Mouse (Mus musculus) megakaryocyte, embryonic 14.5 days (primary cell): ENCODE data around the gene Frmpd4.

Experiments used
- FLI1 ChIP-seq: IDR thresholded peaks from 2 replicates; pipeline ENCODE4 v1.6.1; 2012; ENCODE audit warnings: low read length, inconsistent platforms, mixed read lengths
- GATA1 ChIP-seq: IDR thresholded peaks from 3 replicates; pipeline ENCODE4 v1.6.1; 2012; ENCODE audit warnings: mixed read lengths, low read length, inconsistent platforms, borderline replicate concordance

DNA sequence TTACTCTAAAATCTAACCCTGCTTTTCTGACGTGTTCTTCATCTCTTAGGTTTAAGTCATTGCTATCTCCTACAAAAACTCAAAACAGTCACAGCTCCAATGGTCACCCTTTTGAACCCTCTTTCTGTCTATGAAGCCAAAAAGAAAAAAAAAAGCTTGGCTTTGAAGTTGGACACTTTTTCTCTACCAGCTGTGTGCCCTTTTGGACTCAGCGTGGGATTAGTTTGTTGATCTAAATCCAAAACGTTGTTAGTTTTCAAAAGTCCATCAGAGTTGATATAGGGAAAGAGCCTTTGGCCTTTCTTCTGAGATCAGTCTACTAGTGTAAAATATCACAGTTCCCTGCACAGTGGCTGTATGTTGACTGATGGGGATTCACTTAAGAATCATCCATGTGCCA, 676.0 kb downstream of the Frmpd4 start:
- TF ChIP-seq GATA1, result no peak
- no peak for TF ChIP-seq FLI1
